Mouse (Mus musculus): ENCODE data around the gene Gpr6.

Gpr6 gene

GRCm38 (mm10) chr10:41072116-41072515 lies at the start of gene Gpr6:
TSS of gene Gpr6 (minus strand) at chr10:41072285.
- DNase-seq, result no peak

GRCm38 (mm10) chr10:41100060-41100459 lies 28.0 kb upstream of the Gpr6 start:
- DNase-seq, result no peak

- no peak for DNase-seq
Observed at GRCm38 (mm10) chr10:41098137-41098536, 26.1 kb upstream of the Gpr6 start.

- DNase-seq, result no peak
Observed at GRCm38 (mm10) chr10:41088852-41089251, 16.8 kb upstream of the Gpr6 start.

- peak in 1 of 2 experiments; percentile 24 for DNase-seq
Observed at GRCm38 (mm10) chr10:41071696-41072095, 389 bp downstream of the Gpr6 start.

- DNase-seq, result no peak
Observed at GRCm38 (mm10) chr10:41070693-41071651, 1.1 kb downstream of the Gpr6 start.

GRCm38 (mm10) chr10:41060250-41060831 lies 11.7 kb downstream of the Gpr6 start:
- DNase-seq, result no peak

GRCm38 (mm10) chr10:41055581-41055980 lies 16.5 kb downstream of the Gpr6 start:
- no peak for DNase-seq

- DNase-seq, result no peak
Observed at GRCm38 (mm10) chr10:41054005-41054404, 18.1 kb downstream of the Gpr6 start.

GRCm38 (mm10) chr10:41042272-41042671 lies 29.8 kb downstream of the Gpr6 start:
- no peak for DNase-seq

GRCm38 (mm10) chr10:41041478-41041877 lies 30.6 kb downstream of the Gpr6 start:
- DNase-seq, result no peak

GRCm38 (mm10) chr10:41040530-41041085 lies 31.5 kb downstream of the Gpr6 start:
- no peak for DNase-seq

- no peak for DNase-seq
Observed at GRCm38 (mm10) chr10:41038476-41038875, 33.6 kb downstream of the Gpr6 start.

GRCm38 (mm10) chr10:41037722-41038121 lies 34.4 kb downstream of the Gpr6 start:
- DNase-seq, result peak; percentile 21 to 22

GRCm38 (mm10) chr10:41032811-41033210 lies 39.3 kb downstream of the Gpr6 start:
- no peak for DNase-seq

- no peak for DNase-seq
Observed at GRCm38 (mm10) chr10:41024860-41025259, 47.2 kb downstream of the Gpr6 start.

- no peak for DNase-seq
Observed at GRCm38 (mm10) chr10:41024406-41024805, 47.7 kb downstream of the Gpr6 start.

- DNase-seq, result no peak
Observed at GRCm38 (mm10) chr10:41022226-41022625, 49.9 kb downstream of the Gpr6 start.

Measured in kidney, adult 8-10 months (tissue).